Mouse (Mus musculus): ENCODE results near the gene Cryga. TPM values are rescaled to one million over a fixed set of nuclear protein-coding genes. Genes with fewer than 3 reads are reported as not detected.
"Not testable (repeated sequence)": the region's sequence is repeated elsewhere in the genome, so short reads cannot be mapped to it uniquely, and the experiment has no call there.

The Cryga gene
- total RNA-seq, 2 experiments from 2014 or later: not detected

DNA sequence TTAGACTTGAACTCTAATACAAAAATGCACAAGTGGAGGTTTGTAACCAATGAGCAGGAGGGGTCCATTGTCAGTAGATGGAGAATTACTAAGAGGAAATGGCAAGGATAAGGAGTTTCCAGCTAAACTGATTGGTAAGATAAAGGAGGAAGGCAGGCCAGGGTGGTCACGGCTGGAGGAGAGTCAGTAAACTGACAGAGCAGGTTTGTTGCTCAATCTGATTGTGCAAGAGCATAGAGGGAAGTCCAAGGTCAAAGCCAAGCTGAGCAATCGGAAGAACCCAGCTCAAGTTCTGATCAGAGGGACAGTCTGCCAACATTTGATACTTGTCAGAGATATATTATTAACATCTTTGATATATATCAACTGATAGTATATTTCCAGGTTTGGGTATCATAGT, 12.8 kb downstream of the Cryga start:
- DNase-seq: peak; percentile 17

DNA sequence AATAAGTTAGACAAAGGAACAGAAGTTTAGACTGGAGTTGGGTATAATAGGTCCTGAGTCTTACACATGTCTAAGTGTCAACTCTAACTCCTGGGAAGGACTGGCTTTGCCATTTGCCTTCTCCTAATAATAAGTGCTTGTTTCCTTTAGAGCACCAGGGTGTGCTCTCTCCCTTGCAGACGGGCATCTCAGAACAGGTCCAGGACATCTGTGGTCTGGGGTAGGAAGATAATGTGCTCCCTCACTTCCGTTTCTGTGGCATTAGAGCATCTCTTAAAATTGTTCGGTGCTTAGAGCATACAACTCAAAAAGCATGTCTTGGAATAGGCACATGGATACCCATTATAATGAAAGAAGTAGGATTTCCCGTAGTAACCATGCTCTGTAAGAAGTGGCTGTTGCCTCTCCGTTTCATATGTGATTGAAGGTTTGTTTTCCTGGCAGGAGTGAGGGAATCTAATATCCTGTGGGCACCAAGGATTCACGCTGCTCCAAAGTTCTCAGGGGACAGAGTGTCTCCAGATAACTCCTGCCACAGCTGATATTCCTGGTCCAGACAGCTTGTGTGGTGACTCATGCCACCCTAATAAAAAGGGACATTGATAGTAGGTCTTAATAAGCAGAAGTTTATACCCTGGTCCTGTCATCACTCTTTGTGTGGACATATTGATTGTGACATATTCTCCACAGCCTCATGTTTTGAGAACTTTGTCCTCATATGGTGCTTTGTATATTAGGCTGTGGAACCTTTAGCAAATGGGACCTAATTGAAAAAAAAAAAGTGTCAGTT, 14.4 kb downstream of the Cryga start:
- peak; percentile 33 for DNase-seq

GRCm38 (mm10) chr1:65082188-65082587, 21.0 kb downstream of the Cryga start, which contains the start of gene Crygb:
TSS of gene Crygb (minus strand) at chr1:65082288.
- no peak for DNase-seq

- no peak for DNase-seq
Measured at GRCm38 (mm10) chr1:65075607-65076006, 27.6 kb downstream of the Cryga start.

DNA sequence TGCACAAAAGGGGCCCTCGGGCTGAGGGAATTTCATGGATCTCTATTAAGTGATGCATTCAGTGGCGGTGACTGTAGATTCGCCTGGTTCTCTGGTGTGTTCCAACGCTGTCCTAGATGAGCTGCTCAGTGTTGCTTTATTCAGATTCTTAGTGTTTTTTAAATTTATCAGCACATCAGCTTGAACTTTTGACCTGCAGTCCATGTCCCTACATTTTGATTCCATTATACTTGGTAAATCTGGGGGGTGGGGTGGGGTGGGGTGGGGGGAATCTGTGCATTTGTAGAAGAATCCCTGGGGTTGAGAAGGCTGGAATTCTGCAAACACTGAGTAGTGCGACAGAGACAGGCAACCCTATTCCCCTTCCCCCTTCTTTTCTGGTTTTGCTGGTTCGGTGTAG, 29.6 kb downstream of the Cryga start, which contains the start of gene Crygc:
Gene Crygc (minus strand): TSS at position 101 of the 400 bp plus-strand sequence.
- no peak for DNase-seq

- DNase-seq: no peak
Measured at GRCm38 (mm10) chr1:65067842-65068241, 35.3 kb downstream of the Cryga start.

DNA sequence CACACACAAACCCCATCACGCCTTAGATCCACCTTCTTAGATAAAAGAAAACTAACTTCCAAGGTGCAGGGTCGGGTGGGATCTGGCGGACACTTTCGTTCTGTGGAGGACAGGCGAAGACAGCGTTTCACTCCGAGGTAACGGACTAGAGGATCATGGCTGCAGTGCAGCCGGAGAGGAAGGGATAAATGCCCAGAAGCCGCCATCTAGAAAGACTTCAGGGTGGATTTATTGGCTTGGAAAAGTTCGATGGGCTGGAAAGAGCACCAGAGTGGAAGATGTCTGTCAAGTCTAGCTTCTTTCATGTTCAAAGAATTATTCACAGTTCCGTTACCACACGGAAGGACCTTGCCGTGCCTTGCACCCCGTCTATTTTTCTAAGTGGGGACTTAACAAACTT, 39.0 kb downstream of the Cryga start:
- no peak for DNase-seq

DNA sequence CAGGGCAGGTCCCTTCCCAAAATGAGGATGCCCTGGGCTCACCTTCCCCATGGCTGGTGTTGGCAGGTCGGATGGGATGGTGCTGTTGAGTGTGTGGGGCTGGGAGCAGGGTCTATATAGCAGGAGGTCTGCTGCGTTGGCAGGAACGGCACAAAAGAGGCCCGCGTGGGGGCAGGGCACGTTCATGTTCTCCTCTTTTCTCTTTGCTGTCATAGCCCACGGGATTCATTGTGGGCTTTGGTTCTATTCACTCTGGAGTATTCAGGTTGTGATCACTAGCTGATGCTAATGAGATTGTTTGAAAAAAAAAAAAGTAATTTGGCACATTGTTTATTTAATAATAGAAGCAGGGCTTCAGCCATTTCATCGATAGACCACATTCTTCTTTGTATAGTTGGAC, 39.8 kb downstream of the Cryga start, which contains the start of gene Crygd:
Gene Crygd (minus strand): TSS at position 101 of the 400 bp plus-strand sequence.
- DNase-seq: no peak

GRCm38 (mm10) chr1:65052140-65052539, 51.0 kb downstream of the Cryga start:
- no peak for DNase-seq

GRCm38 (mm10) chr1:65051696-65052095, 51.5 kb downstream of the Cryga start:
- DNase-seq: no peak

DNA sequence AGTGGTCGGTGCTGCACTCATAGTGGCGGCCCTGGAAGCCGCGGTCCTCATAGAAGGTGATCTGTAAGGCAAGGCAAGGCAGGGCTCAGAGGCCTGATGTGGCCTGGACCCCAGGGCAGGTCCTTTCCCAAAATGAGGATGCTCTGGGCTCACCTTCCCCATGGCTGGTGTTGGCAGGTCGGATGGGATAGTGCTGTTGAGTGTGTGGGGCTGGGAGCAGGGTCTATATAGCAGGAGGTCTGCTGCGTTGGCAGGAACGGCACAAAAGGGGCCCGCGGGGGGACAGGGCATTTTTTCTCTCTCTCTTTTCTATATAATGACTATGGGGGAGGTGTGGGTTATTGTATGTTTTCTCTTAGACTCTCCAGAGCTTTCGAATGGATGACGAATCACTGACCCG, 52.2 kb downstream of the Cryga start, which contains the start of gene Cryge:
Gene Cryge (minus strand): TSS at position 198 of the 400 bp plus-strand sequence.
- DNase-seq: not testable (repeated sequence)

Other genes starting within 250 kb of the Cryga start
- 1 to 10 TPM; 5.2 to 5.7 TPM for gene Plekhm3, start 146.5 kb downstream of the Cryga start, total RNA-seq (2021)
- not detected for gene Akr1cl, start 70.6 kb downstream of the Cryga start, total RNA-seq (2021)
- gene Cryge, start 52.2 kb downstream of the Cryga start, total RNA-seq (2021): not detected
- not detected for gene Crygd, start 39.9 kb downstream of the Cryga start, total RNA-seq (2021)
- not detected for gene Crygc, start 29.7 kb downstream of the Cryga start, total RNA-seq (2021)
- not detected for gene Crygb, start 21.1 kb downstream of the Cryga start, total RNA-seq (2021)
- gene Gm28845, start 16.2 kb upstream of the Cryga start, total RNA-seq (2021): not detected
- gene D630023F18Rik, start 19.8 kb upstream of the Cryga start, total RNA-seq (2021): not detected
- gene Idh1, start 83.1 kb upstream of the Cryga start, total RNA-seq (2021): 10 to 100 TPM; 20.9 to 46.4 TPM
- 1 to 10 TPM; 7.5 to 7.7 TPM for gene Pikfyve, start 83.3 kb upstream of the Cryga start, total RNA-seq (2021)
- not detected for gene Pth2r, start 178.7 kb upstream of the Cryga start, total RNA-seq (2021)